ENCODE assay signal across 17 mouse cellular contexts in genomic region chr8:13454341-13455113, GRCm38 (mm10). TPM values are rescaled to one million over a fixed set of nuclear protein-coding genes. Genes with fewer than 3 reads are reported as not detected.
DNase-seq lines count a peak whose midpoint lies in the region; ATAC-seq lines count a peak whose summit lies in the region.
"Had no signal": no experiment of that assay in that cellular context is flagged by ENCODE, and none has a peak within 500 bp of the region (broad histone marks: within the 10 kb centered on the region; RNA-seq: fewer than 3 reads in every experiment).

No protein-coding gene starts in this region.

- H3K9me3 ChIP-seq in hindbrain, embryonic 13.5 days: no peaks in the 10 kb centered on the region
- no peaks in the 10 kb centered on the region for H3K9me3 ChIP-seq in neural tube, embryonic 12.5 days
- H3K9me3 ChIP-seq: embryonic facial prominence, embryonic 13.5 days had no signal

- H3K4me3 ChIP-seq in hindbrain, embryonic 13.5 days: no peak overlapping the region
- no peak overlapping the region for H3K4me3 ChIP-seq in neural tube, embryonic 12.5 days
- H3K4me3 ChIP-seq: embryonic facial prominence, embryonic 13.5 days had no signal

- WGBS in hindbrain, embryonic 13.5 days: 55% methylated on average over 8 of the region's 8 CpGs
- 53% methylated on average over 8 of the region's 8 CpGs for WGBS in neural tube, embryonic 12.5 days

- no peaks in the 10 kb centered on the region for H3K27me3 ChIP-seq in hindbrain, embryonic 13.5 days
- no peaks in the 10 kb centered on the region for H3K27me3 ChIP-seq in neural tube, embryonic 12.5 days (replicated peaks)
- H3K27me3 ChIP-seq: embryonic facial prominence, embryonic 13.5 days had no signal

- H3K36me3 ChIP-seq in hindbrain, embryonic 13.5 days: no peaks in the 10 kb centered on the region
- H3K36me3 ChIP-seq in neural tube, embryonic 12.5 days: no peaks in the 10 kb centered on the region
- H3K36me3 ChIP-seq: embryonic facial prominence, embryonic 13.5 days had no signal

- peaks cover 15% of the 10 kb centered on the region for H3K4me1 ChIP-seq in hindbrain, embryonic 13.5 days (replicated peaks)
- peaks cover 16% of the 10 kb centered on the region for H3K4me1 ChIP-seq in neural tube, embryonic 12.5 days
- H3K4me1 ChIP-seq: embryonic facial prominence, embryonic 13.5 days had no signal

- ATAC-seq in hindbrain, embryonic 13.5 days (ENCODE audit: low FRiP score): peak; percentile 84
- ATAC-seq in neural tube, embryonic 12.5 days (ENCODE audit: low FRiP score, low read depth): peak; percentile 88
- no peak for ATAC-seq in monocyte, adult 5-6 weeks (replicated peaks; ENCODE audit: insufficient number of reproducible peaks, low FRiP score, low TSS enrichment, poor library complexity, severe bottlenecking)
- ATAC-seq: liver, postnatal 0 days had no signal

- H3K27ac ChIP-seq in hindbrain, embryonic 13.5 days: peak overlapping the region; percentile 49
- H3K27ac ChIP-seq in neural tube, embryonic 12.5 days: no peak overlapping the region
- H3K27ac ChIP-seq: embryonic facial prominence, embryonic 13.5 days; kidney, postnatal 0 days had no signal

- H3K9ac ChIP-seq in hindbrain, embryonic 13.5 days: 0 out of 2 replicates have a peak overlapping the region, but pooled peaks have one; percentile 9
- no peak overlapping the region for H3K9ac ChIP-seq in neural tube, embryonic 12.5 days
- H3K9ac ChIP-seq: embryonic facial prominence, embryonic 13.5 days; liver, postnatal 0 days had no signal

- intact Hi-C loops in left cerebral cortex, postnatal 10 days (cut with DNase I): no loop called here

- peak; percentile 33 to 53 for DNase-seq in left cerebral cortex, postnatal 10 days (ENCODE audit: extremely low spot score in 1 of 2, low spot score in 2 of 2)
- no peak for DNase-seq in left cerebral cortex, adult 18-20 months (ENCODE audit: low spot score in 2 of 2)
- peak; percentile 29 for DNase-seq in embryo, embryonic 11 days
- DNase-seq in spleen, postnatal 10 days (ENCODE audit: low spot score in 2 of 2): no peak
- no peak for DNase-seq in ovary, postnatal 14 days (ENCODE audit: low spot score)
- DNase-seq: thymus, adult 18-20 months had no signal

- H3K4me2 ChIP-seq in hindbrain, embryonic 13.5 days: no peak overlapping the region
- no peak overlapping the region for H3K4me2 ChIP-seq in neural tube, embryonic 12.5 days (replicated peaks)
- H3K4me2 ChIP-seq: embryonic facial prominence, embryonic 13.5 days had no signal

RNA-seq across cellular contexts. Expression of gene Tmem255b, which starts 19.5 kb away (rescaled TPM):
- total RNA-seq in left cerebral cortex, postnatal 10 days (2021): 1 to 10 TPM; 6.8 to 7.4 TPM
- 1 to 10 TPM; 4.3 to 4.7 TPM for total RNA-seq in left cerebral cortex, adult 18-20 months (2021)
- polyA plus RNA-seq in hindbrain, embryonic 13.5 days (2015; fragmentation: Nextera tagmentation; extraction: Ambion mirVana): 0.39 and 0.62 TPM in 2 replicates
- polyA plus RNA-seq in neural tube, embryonic 12.5 days (2016; fragmentation: Nextera tagmentation; extraction: Ambion mirVana): 0.22 and 0.27 TPM in 2 replicates
- not detected in 3 replicates for total RNA-seq in monocyte, adult 5-6 weeks (2017)
- total RNA-seq: CH12.LX; megakaryocyte-erythroid progenitor cell, adult 5-6 weeks had no signal
- polyA plus RNA-seq: liver, postnatal 0 days had no signal

RNA-seq across cellular contexts. Expression of gene Gas6, which starts 39.8 kb away (rescaled TPM):
- total RNA-seq in left cerebral cortex, postnatal 10 days (2021): 100 to 1,000 TPM; 125 to 126 TPM
- total RNA-seq in left cerebral cortex, adult 18-20 months (2021): 100 to 1,000 TPM in 1 of 2 experiments, 10 to 100 TPM in 1; 95.8 to 103 TPM
- polyA plus RNA-seq in hindbrain, embryonic 13.5 days (2015; fragmentation: Nextera tagmentation; extraction: Ambion mirVana): 23.5 and 25.8 TPM in 2 replicates
- polyA plus RNA-seq in neural tube, embryonic 12.5 days (2016; fragmentation: Nextera tagmentation; extraction: Ambion mirVana): 15.0 and 18.4 TPM in 2 replicates
- 0.29 TPM in 1 of 3 replicates, not detected in the others for total RNA-seq in monocyte, adult 5-6 weeks (2017)
- total RNA-seq: CH12.LX; megakaryocyte-erythroid progenitor cell, adult 5-6 weeks had no signal

RNA-seq across cellular contexts. Expression of gene Grk1, which starts 49.6 kb away (rescaled TPM):
- total RNA-seq in left cerebral cortex, postnatal 10 days (2021): under 1 TPM in 1 of 2 experiments, not detected in 1; 0.04 TPM
- not detected for total RNA-seq in left cerebral cortex, adult 18-20 months (2021)
- not detected in 2 replicates for polyA plus RNA-seq in hindbrain, embryonic 13.5 days (2015; fragmentation: Nextera tagmentation; extraction: Ambion mirVana)
- 0.03 TPM in 1 of 2 replicates, not detected in the other for polyA plus RNA-seq in neural tube, embryonic 12.5 days (2016; fragmentation: Nextera tagmentation; extraction: Ambion mirVana)
- not detected in 3 replicates for total RNA-seq in monocyte, adult 5-6 weeks (2017)
- total RNA-seq: CH12.LX; gastrocnemius, adult 18-20 months; left cerebral cortex, postnatal 25 days; megakaryocyte-erythroid progenitor cell, adult 5-6 weeks had no signal
- polyA plus RNA-seq: heart, postnatal 0 days; liver, postnatal 0 days had no signal

RNA-seq across cellular contexts. Expression of gene Atp4b, which starts 57.9 kb away (rescaled TPM):
- total RNA-seq in left cerebral cortex, postnatal 10 days (2021): not detected
- total RNA-seq in left cerebral cortex, adult 18-20 months (2021): not detected
- not detected in 2 replicates for polyA plus RNA-seq in hindbrain, embryonic 13.5 days (2015; fragmentation: Nextera tagmentation; extraction: Ambion mirVana)
- not detected in 2 replicates for polyA plus RNA-seq in neural tube, embryonic 12.5 days (2016; fragmentation: Nextera tagmentation; extraction: Ambion mirVana)
- total RNA-seq in monocyte, adult 5-6 weeks (2017): not detected in 3 replicates
- total RNA-seq: CH12.LX; gastrocnemius, adult 18-20 months; left cerebral cortex, postnatal 25 days had no signal
- polyA plus RNA-seq: embryonic facial prominence, embryonic 13.5 days; liver, postnatal 0 days had no signal

Comparison
In these comparisons a context has a peak if more than half of its experiments do, and no peak if none do; other contexts are left out.
1. DNase-seq: peak in left cerebral cortex, postnatal 10 days (2 of 2) and embryo, embryonic 11 days (single experiment); none in left cerebral cortex, adult 18-20 months (0 of 2), spleen, postnatal 10 days (0 of 2) and ovary, postnatal 14 days (single experiment).
2. RNA of gene Gas6, which starts 39.8 kb away (total RNA-seq): 125 to 126 TPM in left cerebral cortex, postnatal 10 days and 95.8 to 103 TPM in left cerebral cortex, adult 18-20 months; 0.29 TPM in monocyte, adult 5-6 weeks; every median in the first group is over 10 times any median in the second.